Mouse (Mus musculus): Measurements from ENCODE around the gene Klhdc2.

GRCm38 (mm10) chr12:69331187-69331586, 34.7 kb downstream of the Klhdc2 start:
- TF ChIP-seq ZC3H11A (IDR thresholded peaks at IDR 0.05; ENCODE audit: borderline replicate concordance, low read depth, low read length), result no peak
- no peak for TF ChIP-seq MAFK (IDR thresholded peaks at IDR 0.05; ENCODE audit: insufficient read depth, low read depth, low read length)
- no peak for TF ChIP-seq CHD2 (IDR thresholded peaks at IDR 0.05; ENCODE audit: low read depth, low read length)
- TF ChIP-seq HCFC1 (IDR thresholded peaks at IDR 0.05; ENCODE audit: borderline replicate concordance, insufficient read depth, low read length), result no peak

Data from ES-E14 (cell line).